Mouse (Mus musculus): ENCODE measurements around the gene Zbtb8os. TPM values are rescaled to one million over a fixed set of nuclear protein-coding genes. Genes with fewer than 3 reads are reported as not detected.

Gene Zbtb8os
- total RNA-seq (2021), result 10 to 100 TPM; 28.5 to 31.9 TPM
- long read RNA-seq, experiment 1, transcript Zbtb8os-204 (7 exons, 3,833 nt), result major isoform, 19 of 21 reads
- long read RNA-seq, experiment 1, partial matches to known transcripts, result 0 of 21 reads
- long read RNA-seq, experiment 1, other reads (novel, unspliced or antisense), result 1 of 21 reads
- long read RNA-seq, experiment 2, transcript Zbtb8os-204 (7 exons, 3,833 nt), result major isoform, 9 of 10 reads
- long read RNA-seq, experiment 2, partial matches to known transcripts, result 1 of 10 reads
- long read RNA-seq, experiment 2, other reads (novel, unspliced or antisense), result 0 of 10 reads

DNA sequence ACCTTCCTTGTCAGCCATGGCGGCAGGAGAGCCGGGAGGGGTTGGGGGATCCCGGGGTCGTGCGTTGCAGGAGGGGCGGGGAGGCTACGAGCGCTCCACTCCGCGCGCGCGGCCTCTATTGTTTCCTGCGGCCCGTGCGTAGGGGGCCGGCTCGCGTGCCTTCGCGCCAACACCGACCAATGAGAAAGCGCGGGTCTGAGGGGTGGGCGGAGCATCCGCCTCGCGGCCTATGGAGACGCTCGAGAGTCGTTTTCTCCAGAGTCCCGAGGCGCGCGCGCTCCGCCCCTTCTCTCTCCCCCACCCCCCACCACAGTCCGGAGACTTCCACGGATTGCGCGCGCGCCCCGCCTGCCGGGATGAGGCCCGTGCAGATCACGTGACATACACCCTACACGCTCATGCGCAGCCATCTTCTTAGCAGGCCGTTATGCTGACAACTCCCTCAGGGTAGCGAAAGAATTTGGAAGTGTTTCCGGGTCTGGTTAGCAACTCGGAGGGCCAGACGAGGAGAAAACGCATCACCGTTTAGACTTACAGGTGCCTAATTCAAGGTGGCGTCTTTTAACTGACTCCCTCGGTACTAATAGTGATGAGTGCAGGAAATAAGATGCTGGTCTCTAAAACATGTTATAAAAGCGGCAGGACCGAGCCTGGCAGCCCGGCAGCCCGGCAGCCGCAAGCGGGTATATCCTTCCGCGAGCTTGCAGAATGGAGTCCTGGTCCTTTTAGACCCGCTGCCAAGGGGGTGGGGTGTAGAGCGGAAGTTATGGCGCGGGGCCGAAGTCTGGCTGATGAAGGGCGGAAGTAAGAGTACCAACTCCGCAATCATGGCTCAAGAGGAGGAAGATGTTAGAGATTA lies at the start of gene Zbtb8os, which contains the start of gene Rbbp4:
Zbtb8os (plus strand) TSS at position 480 of the 859 bp plus-strand sequence.
Rbbp4 (minus strand) TSS at position 155 of the 859 bp plus-strand sequence.
- peak; percentile 90 to 96 for DNase-seq (ENCODE audit: low spot score in 2 of 2)

DNA sequence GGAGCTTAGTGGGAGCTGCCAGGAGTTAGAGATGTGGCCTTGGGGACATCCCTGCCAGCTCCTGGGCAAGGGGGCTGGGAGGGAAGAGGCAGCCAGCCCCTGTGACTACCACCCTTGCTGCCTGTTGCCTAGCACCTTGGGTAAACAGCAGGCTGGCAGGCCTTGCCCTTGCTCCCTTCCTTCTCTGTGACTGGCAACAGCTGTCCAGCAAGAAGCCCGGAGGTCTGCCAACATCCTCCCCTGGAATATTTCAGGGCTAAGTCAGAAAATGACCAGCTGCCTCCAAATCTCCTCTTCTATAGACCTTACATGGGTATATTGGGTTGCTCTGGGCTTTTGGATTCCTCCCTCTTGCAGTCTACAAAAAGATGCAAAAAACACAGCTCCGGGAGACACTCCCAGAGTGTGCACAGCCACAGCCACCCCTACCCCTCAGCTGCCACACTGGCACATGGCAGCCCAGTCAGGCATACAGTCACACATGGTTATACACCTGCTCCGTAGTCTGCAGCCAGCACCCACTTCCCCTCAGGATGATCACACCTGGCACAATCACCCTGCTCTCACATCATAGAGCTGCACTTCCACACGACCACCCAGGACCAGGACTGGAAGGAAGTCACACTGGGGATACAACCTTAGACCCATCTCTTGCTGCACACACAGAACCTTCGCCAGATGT lies 49.4 kb upstream of the Zbtb8os start:
- DNase-seq (ENCODE audit: low spot score in 2 of 2), result no peak

DNA sequence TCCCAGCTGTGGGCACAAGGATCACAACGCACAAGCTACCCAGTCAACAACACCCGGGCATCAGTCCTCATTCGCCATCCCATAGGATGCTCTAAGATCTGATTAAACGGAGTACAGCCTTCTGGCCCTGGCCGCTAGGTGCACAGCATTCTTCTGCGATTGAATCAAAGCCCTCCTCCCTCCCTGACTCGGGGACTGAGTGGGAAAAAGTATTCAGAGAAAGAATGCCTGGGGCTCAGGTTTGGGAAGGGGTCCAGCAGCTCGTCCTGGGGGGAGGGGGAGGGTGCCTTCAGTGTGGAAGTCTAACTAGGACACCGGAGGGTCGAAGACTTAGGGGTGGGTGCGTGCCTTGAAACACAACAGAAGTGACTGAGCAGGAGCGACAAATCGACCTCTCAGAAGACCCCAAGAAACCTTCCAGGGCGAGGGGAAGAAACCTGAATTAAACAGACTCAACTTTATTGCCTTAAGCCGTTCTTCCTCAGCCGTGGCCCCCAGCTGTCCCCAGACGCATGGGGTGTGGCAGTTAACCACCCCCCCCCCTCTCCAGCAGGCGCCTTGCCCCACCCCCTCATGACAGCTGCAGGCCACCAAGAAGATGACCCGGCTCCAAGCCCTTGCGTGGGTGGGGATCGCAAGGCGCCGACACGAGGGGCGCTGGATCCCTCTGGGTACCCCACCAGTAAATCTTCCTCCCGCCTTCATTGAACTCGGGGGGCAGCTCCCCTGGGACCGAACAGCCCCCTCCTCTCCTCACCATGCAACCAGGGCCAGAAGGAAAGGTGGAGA lies 48.6 kb upstream of the Zbtb8os start:
- DNase-seq (ENCODE audit: low spot score in 2 of 2), result no peak

DNA sequence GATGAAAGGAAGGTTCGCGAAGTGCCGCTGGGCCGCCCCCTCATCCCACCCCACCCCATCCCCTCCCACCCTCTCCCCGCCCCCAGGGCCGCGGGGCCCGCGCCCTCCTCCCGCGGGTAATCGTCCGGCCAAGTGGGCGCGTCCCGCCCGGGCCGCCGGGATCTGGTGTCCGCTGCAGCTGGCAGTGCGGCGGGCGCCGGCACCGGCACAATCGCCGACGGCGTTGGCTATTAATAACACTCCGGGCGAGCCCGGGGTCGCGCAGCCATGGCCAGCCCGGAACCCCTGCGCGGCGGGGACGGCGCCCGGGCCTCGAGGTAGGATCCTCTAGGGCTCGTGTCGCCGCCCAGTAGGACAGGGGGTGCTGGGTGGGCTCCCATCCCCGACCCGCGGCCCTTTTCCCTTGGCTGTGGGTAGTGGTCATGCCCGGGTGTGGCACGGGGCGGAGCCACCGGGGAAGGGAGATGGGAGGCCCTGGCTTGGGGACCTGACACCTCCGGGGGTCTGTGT lies 48.0 kb upstream of the Zbtb8os start, which contains the start of gene Sync:
Sync (plus strand) TSS at position 146 of the 510 bp plus-strand sequence.
- no peak for DNase-seq (ENCODE audit: low spot score in 2 of 2)

DNA sequence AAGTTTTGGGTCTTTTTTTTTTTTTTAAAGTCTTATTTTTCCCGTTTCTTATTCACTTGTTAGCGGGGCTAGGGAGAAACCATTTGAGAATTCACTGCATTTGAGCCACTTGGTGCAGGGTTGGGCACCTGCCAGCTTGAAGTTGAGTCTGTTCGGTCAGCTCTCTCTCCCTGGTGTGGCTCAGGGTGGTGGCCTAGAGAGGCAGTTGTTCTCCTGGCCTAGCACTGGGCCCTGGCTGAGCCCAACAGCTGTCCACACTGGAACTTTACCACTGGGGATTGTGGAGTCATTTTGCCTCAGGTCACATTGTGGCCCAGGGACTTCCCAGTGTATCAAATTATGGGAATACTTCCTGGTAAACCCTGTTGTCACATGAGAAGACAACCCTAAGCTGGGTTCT lies 47.4 kb upstream of the Zbtb8os start:
- no peak for DNase-seq (ENCODE audit: low spot score in 2 of 2)

DNA sequence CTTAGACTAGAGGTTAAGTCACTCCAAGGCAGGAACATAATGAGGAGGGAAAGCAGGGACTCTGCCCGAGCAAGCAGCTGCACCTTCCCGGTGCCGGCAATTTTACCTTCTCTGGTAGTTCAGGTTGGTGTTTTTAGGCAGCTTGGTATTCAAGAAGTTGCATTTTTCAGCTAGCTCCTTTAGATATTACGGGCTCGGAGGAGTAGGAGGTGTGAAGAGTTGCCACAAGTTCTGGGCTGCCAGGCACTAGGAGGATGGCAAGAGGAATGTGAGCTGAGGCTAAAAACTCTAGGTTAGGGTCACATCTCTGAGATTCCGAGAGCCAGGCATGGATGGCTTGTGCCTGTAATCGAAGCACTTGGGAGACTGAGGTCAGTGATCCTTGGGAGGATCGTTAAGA lies 45.8 kb upstream of the Zbtb8os start:
- no peak for DNase-seq (ENCODE audit: low spot score in 2 of 2)

DNA sequence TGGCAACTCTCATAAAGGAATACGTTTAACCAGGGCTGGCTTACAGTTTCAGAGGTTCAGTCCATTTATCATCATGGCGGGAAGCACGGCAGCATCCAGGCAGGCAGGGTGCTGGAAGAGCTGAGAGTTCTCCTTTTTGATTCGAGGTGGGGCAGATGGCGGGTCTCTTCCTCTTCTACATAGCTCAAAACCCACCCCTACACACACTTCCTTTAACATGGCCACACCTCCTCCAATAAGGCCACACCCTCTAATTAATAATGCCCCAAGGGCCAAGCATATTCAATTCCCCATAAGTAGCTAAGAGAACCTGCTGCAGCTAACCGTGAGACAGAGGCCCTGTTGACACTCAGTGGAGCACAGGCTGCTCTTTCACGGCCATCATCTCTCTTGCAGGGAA lies 42.7 kb upstream of the Zbtb8os start:
- no peak for DNase-seq (ENCODE audit: low spot score in 2 of 2)

DNA sequence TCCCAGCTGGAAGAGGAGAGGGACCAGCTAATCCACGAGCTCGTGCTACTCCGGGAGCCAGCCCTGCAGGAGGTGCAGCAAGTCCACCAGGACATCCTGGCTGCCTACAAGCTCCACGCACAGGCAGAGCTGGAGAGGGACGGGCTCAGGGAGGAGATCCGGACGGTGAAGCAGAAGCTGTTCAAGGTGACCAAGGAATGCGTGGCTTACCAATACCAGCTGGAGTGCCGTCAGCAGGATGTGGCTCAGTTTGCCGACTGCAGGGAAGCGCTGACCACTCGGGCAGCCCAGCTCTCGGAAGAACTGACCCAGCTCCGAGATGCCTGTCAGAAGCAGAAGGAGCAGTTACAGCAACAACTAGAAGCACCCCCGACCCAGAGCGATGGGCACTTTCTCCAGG lies 41.8 kb upstream of the Zbtb8os start:
- no peak for DNase-seq (ENCODE audit: low spot score in 2 of 2)

DNA sequence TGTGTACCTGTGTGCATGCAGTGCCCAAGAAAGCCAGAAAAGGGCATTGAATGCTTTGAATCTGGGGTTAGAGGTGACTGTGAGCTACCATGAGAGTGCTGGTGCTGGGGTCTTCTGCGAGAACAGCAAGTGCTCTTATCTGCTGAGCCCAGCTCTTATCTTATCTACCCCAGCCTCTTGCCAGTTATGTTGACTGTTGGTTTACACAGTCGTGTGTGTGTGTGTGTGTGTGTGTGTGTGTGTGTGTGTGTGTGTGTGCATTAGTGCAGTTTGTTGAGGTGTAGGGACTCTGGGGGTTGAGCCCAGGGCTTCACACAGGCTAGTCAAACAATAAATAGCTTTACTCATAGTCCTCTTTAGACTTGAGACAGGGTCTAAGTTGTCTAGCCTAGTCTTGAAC lies 40.3 kb upstream of the Zbtb8os start:
- DNase-seq (ENCODE audit: low spot score in 2 of 2), result no peak

DNA sequence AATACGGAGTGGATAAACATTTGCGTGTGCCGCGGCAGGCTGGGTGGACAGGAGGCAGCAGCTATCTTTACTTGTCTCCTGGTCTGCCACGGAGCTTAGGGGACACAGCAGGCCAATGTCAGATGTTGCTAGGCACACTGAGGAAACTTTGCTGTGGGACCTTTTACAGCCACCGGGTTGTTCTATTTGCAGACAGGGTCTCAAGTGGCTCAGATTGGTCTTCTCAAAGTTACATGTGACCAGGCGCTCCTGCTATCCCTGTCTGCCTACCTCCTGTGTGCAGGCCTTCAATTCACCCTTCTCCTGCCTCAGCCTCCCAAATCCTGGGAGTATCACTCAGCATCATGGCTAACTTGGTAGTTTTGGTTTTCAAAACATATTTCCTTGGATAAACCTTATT lies 39.4 kb upstream of the Zbtb8os start:
- DNase-seq (ENCODE audit: low spot score in 2 of 2), result no peak

DNA sequence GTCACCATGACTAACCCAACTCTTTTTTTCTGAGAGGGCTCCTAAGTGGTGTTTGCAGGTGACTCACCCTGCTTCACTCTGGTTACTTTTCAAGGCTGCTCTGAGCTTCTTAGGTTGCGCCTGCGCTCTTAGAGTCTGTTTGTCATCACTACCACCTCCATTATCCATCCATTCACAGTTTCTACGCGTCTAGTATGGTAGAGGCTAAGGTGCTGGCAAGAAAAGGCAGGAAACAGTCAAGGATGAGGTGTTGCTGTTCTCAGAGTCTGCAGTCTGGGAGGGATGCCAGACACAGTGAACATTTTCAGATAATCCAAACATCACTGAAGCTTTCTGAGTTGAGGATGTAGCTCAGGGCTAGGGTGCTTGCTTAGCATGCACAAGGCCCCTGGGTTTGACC lies 37.8 kb upstream of the Zbtb8os start:
- peak; percentile 49 to 56 for DNase-seq (ENCODE audit: low spot score in 2 of 2)

DNA sequence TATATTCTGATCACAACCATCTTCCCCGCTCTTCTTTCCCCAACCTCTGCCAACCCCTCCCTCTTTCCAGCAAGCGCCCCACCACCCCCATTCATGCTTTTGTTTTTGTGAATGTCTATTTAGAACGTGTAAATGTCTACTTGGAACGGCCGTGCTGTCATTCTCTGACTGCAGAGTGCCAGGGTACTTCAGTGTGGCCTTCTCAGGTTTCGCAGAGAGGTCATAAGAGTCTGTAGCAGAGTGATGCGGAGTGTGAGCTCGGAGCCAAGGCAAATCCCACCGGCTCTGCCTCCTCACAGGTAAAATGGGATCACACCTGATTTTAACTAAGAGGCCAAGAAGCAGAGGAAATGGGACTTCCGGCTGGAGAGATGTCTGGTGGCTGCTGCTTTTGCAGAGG lies 36.4 kb upstream of the Zbtb8os start:
- no peak for DNase-seq (ENCODE audit: low spot score in 2 of 2)

DNA sequence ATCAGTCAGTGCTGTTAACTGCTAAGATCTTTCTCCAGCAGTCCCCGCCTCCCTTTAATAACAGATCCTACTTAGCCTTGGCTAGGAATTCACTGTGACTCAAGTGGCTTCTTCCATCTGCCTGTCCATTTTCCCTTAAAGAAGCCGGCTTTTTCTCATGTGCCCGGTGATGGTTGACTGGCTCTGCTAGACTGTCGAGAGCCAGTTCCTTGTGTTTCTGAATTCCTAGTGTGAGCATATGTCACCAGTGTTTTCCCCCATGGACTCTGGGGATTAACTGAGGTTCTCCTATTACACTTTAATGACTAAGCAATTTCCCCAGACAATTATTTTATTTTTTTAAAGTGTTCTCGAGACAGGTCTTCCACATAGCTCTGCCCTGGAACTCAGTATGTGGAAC lies 32.1 kb upstream of the Zbtb8os start:
- DNase-seq (ENCODE audit: low spot score in 2 of 2), result no peak

DNA sequence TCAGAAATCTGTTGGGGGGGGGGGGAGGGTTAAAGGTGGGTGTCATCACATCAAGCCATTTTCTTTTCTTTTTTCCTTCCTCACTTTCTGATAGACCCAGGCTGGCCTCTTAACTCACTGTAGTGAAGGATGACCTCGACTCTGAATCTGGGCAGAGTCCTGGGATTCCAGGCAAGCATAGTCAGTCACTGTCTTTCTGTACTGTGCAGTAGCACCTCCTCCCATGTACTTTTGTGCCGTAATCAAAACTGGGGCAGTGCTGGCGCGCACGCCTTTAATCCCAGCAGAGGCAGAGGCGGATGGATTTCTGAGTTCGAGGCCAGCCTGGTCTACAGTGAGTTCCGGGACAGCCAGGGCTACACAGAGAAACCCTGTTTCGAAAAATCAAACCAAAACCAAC lies 31.7 kb upstream of the Zbtb8os start:
- no peak for DNase-seq (ENCODE audit: low spot score in 2 of 2)

DNA sequence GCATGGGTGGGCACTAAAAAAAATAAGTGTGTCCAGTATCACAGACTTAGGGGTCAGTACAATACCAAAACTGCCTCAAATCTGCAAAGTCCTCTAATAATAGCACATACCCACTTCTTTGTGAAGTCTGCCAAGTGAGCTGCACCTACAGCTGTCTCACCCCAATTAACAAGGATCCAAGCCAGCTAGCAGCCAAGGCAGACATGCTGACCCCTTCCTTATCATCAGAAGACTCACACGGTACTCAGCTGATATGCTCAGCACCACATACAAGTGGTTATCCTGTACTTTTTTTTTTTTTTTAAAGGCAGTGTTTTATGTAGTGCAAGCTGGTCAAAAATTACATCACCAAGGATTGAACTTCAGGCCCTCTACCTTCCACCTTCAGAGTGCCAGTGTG lies 31.2 kb upstream of the Zbtb8os start:
- DNase-seq (ENCODE audit: low spot score in 2 of 2), result no peak

DNA sequence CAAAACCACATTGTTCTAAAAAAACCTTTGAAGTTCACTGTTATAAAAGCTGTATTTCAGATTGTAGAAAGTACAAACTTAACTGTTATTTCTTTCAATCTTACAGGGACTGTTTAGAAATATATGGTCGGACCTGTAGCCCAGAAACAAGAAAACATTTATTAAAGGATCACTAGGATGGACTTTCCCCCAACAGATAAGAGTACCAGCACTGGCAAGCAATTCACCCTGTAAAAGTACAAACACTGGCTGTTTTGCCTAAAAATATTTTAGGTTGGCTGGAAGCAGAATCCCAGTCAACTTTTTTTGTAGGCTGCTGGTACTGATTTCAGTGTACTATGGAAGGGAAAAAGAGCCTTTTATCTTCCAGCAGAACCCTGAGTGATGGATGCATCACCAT lies 27.6 kb upstream of the Zbtb8os start:
- no peak for DNase-seq (ENCODE audit: low spot score in 2 of 2)

DNA sequence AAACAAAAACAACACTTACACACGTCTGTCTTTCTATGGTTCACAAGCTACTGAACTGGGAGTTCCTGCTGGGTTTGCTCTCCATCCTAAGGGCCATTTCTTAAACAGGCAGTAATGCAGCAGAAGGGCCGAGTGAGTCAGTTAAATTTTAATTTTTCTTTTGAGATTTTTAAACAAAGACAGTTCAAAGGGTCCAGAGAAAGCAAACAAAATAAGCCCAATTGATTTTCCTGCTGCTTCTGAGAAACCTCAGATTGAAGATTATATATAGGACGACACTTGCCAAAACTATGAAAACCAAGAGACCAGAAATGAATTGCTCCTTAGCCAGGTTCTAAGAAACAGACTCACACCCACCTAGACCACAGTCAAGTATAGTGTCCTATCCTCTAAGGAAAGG lies 21.6 kb upstream of the Zbtb8os start:
- DNase-seq (ENCODE audit: low spot score in 2 of 2), result no peak

DNA sequence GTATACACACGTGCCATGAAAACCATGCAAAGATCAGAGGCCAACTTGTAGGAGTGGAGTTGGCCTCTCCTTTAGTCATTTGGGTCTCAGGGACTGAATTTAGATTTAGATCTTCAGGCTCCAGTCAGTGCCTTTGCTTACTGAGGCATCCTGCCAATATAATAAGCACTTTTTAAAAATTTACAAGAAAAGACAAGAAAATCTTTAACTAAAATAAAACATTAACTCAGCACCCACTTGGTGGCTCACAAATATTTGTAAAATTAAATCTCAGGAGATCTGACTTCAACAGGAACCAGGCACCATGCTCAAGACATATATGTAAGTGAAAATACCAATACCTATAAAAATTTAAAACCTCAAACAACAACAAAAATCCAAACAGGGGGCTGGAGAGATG lies 14.6 kb upstream of the Zbtb8os start:
- DNase-seq (ENCODE audit: low spot score in 2 of 2), result no peak

DNA sequence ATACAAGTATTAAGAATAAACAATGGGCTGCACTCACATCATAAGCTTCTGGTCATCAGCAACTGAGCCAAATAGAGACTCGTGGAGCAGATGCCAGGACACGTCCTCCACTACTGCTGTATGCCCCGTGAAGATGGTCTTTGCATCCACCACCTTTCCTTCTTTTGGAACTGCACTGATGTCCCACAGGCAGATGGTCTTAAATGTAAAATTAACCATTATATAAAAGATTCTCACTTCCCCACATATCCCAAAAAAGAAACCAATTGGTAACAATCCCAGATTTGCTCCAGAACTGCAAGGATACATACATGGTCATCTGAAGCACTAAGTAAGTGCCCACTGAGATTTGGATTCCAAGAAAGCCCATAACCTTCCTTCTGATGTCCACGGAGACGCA lies 13.5 kb upstream of the Zbtb8os start:
- DNase-seq (ENCODE audit: low spot score in 2 of 2), result no peak

DNA sequence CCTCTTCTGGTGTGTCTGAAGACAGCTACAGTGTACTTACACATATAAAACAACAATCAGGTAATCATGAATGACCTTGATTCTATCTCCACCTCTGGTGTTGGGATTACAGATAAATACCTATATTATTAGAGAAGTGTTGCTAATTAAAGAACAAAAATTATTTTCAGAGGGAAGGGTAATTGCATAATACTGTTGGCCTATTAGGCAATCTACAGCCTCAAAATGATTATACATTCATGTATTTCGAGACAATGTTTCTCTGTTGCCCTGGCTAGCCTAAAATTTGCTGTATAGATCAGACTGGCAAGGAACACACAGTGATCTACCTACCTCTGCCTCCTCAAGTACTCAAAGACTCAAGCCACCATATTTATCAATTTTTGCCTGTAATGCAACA lies 12.0 kb upstream of the Zbtb8os start:
- DNase-seq (ENCODE audit: low spot score in 2 of 2), result no peak

DNA sequence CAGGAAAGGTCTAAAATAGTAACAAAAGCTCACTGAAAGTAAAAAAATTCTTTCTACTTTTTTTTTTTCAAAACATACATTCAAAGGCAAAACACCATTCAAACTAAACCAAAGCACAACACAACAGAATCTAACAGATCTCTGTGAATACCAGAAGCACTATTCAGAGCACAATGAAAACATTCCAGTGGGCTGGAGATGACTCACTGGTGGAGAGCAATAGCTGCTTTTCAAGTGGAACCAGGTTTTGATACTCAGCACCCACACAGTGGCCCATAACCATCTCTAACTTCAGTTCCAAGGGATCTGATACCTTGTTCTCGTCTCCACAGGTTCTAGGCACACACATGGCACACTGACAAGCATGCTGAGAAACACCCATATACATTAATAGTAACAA lies 10.7 kb upstream of the Zbtb8os start:
- DNase-seq (ENCODE audit: low spot score in 2 of 2), result peak; percentile 17 to 20

All from left cerebral cortex, adult 18-20 months (tissue).